Mouse (Mus musculus): ENCODE results near the gene Pde9a. TPM values are rescaled to one million over a fixed set of nuclear protein-coding genes. Genes with fewer than 3 reads are reported as not detected.

The Pde9a gene
- polyA plus RNA-seq, 1 experiment from 2014 or later: 34.5 TPM

GRCm38 (mm10) chr17:31454056-31454455 lies 68.0 kb downstream of the Pde9a start:
- Histone ChIP-seq H3K9ac (ENCODE audit: low read length) (no peak overlapping the region), H3K36me3 (ENCODE audit: control insufficient read depth, insufficient read depth, low read length) (no peaks in the 10 kb centered on the region), H3K27ac (ENCODE audit: low read depth, low read length) (no peak overlapping the region), H3K27me3 (ENCODE audit: control insufficient read depth, insufficient read depth, low read length) (no peaks in the 10 kb centered on the region), H3K4me1 (ENCODE audit: control insufficient read depth, insufficient read depth, low read length) (peaks cover 10% of the 10 kb centered on the region), H3K4me2 (ENCODE audit: low read depth) (no peak overlapping the region), H3K4me3 (ENCODE audit: low read depth, low read length) (no peak overlapping the region), H3K9me3 (ENCODE audit: control insufficient read depth, low read length) (no peaks in the 10 kb centered on the region)
- ATAC-seq (ENCODE audit: insufficient read depth, low FRiP score, low TSS enrichment): no peak
- 84% methylated on average over 9 of the region's 9 CpGs for WGBS
- DNase-seq (ENCODE audit: low spot score): no peak

GRCm38 (mm10) chr17:31456723-31457567 lies 70.9 kb downstream of the Pde9a start:
- H3K9me3 ChIP-seq (ENCODE audit: control insufficient read depth, low read length): no peaks in the 10 kb centered on the region
- H3K4me3 ChIP-seq (ENCODE audit: low read depth, low read length): no peak overlapping the region
- 69% methylated on average over 18 of the region's 18 CpGs for WGBS
- H3K36me3 ChIP-seq (ENCODE audit: control insufficient read depth, insufficient read depth, low read length): no peaks in the 10 kb centered on the region
- no peaks in the 10 kb centered on the region for H3K27me3 ChIP-seq (ENCODE audit: control insufficient read depth, insufficient read depth, low read length)
- no peak overlapping the region for H3K4me2 ChIP-seq (ENCODE audit: low read depth)
- no peak overlapping the region for H3K9ac ChIP-seq (ENCODE audit: low read length)
- H3K4me1 ChIP-seq (ENCODE audit: control insufficient read depth, insufficient read depth, low read length): no peaks in the 10 kb centered on the region
- DNase-seq (ENCODE audit: low spot score): no peak
- no peak overlapping the region for H3K27ac ChIP-seq (ENCODE audit: low read depth, low read length)
- no peak for ATAC-seq (ENCODE audit: insufficient read depth, low FRiP score, low TSS enrichment)

- no peaks in the 10 kb centered on the region for H3K4me1 ChIP-seq (ENCODE audit: control insufficient read depth, insufficient read depth, low read length)
- no peak overlapping the region for H3K4me2 ChIP-seq (ENCODE audit: low read depth)
- no peak overlapping the region for H3K4me3 ChIP-seq (ENCODE audit: low read depth, low read length)
- ATAC-seq (ENCODE audit: insufficient read depth, low FRiP score, low TSS enrichment): no peak
- no peaks in the 10 kb centered on the region for H3K9me3 ChIP-seq (ENCODE audit: control insufficient read depth, low read length)
- H3K36me3 ChIP-seq (ENCODE audit: control insufficient read depth, insufficient read depth, low read length): no peaks in the 10 kb centered on the region
- DNase-seq (ENCODE audit: low spot score): no peak
- H3K27ac ChIP-seq (ENCODE audit: low read depth, low read length): no peak overlapping the region
- H3K9ac ChIP-seq (ENCODE audit: low read length): no peak overlapping the region
- 78% methylated on average over 4 of the region's 4 CpGs for WGBS
- no peaks in the 10 kb centered on the region for H3K27me3 ChIP-seq (ENCODE audit: control insufficient read depth, insufficient read depth, low read length)
Observed at GRCm38 (mm10) chr17:31460416-31460815, 74.4 kb downstream of the Pde9a start.

- H3K4me1 ChIP-seq (ENCODE audit: control insufficient read depth, insufficient read depth, low read length): no peaks in the 10 kb centered on the region
- H3K4me3 ChIP-seq (ENCODE audit: low read depth, low read length): no peak overlapping the region
- no peak for DNase-seq (ENCODE audit: low spot score)
- H3K36me3 ChIP-seq (ENCODE audit: control insufficient read depth, insufficient read depth, low read length): no peaks in the 10 kb centered on the region; the same call in 1 of the 2 replicates
- no peak overlapping the region for H3K4me2 ChIP-seq (ENCODE audit: low read depth)
- no peaks in the 10 kb centered on the region for H3K9me3 ChIP-seq (ENCODE audit: control insufficient read depth, low read length)
- ATAC-seq (ENCODE audit: insufficient read depth, low FRiP score, low TSS enrichment): no peak
- H3K9ac ChIP-seq (ENCODE audit: low read length): no peak overlapping the region
- H3K27ac ChIP-seq (ENCODE audit: low read depth, low read length): no peak overlapping the region
- WGBS: 83% methylated on average over 2 of the region's 2 CpGs
- H3K27me3 ChIP-seq (ENCODE audit: control insufficient read depth, insufficient read depth, low read length): no peaks in the 10 kb centered on the region
Observed at GRCm38 (mm10) chr17:31462506-31462905, 76.5 kb downstream of the Pde9a start.

- WGBS: 80% methylated on average over 3 of the region's 3 CpGs
- no peak for DNase-seq (ENCODE audit: low spot score)
Observed at GRCm38 (mm10) chr17:31466854-31467253, 80.8 kb downstream of the Pde9a start.

GRCm38 (mm10) chr17:31468496-31468895 lies 82.5 kb downstream of the Pde9a start:
- Histone ChIP-seq H3K4me2 (ENCODE audit: low read depth) (no peak overlapping the region), H3K4me3 (ENCODE audit: low read depth, low read length) (no peak overlapping the region), H3K36me3 (ENCODE audit: control insufficient read depth, insufficient read depth, low read length) (peaks cover 6% of the 10 kb centered on the region), H3K4me1 (ENCODE audit: control insufficient read depth, insufficient read depth, low read length) (no peaks in the 10 kb centered on the region), H3K27me3 (ENCODE audit: control insufficient read depth, insufficient read depth, low read length) (no peaks in the 10 kb centered on the region), H3K9ac (ENCODE audit: low read length) (no peak overlapping the region), H3K27ac (ENCODE audit: low read depth, low read length) (no peak overlapping the region), H3K9me3 (ENCODE audit: control insufficient read depth, low read length) (no peaks in the 10 kb centered on the region)
- DNase-seq (ENCODE audit: low spot score): no peak
- no peak for ATAC-seq (ENCODE audit: insufficient read depth, low FRiP score, low TSS enrichment)
- 68% methylated on average over 5 of the region's 5 CpGs for WGBS

More at GRCm38 (mm10) chr17:31466854-31467253, 80.8 kb downstream of the Pde9a start:
- Histone ChIP-seq H3K9me3 (ENCODE audit: control insufficient read depth, low read length) (no peaks in the 10 kb centered on the region), H3K9ac (ENCODE audit: low read length) (no peak overlapping the region), H3K4me1 (ENCODE audit: control insufficient read depth, insufficient read depth, low read length) (no peaks in the 10 kb centered on the region), H3K4me3 (ENCODE audit: low read depth, low read length) (no peak overlapping the region), H3K27ac (ENCODE audit: low read depth, low read length) (no peak overlapping the region), H3K4me2 (ENCODE audit: low read depth) (no peak overlapping the region), H3K27me3 (ENCODE audit: control insufficient read depth, insufficient read depth, low read length) (no peaks in the 10 kb centered on the region), H3K36me3 (ENCODE audit: control insufficient read depth, insufficient read depth, low read length) (peaks cover 6% of the 10 kb centered on the region)
- ATAC-seq (ENCODE audit: insufficient read depth, low FRiP score, low TSS enrichment): no peak

GRCm38 (mm10) chr17:31470766-31471418 lies 84.9 kb downstream of the Pde9a start:
- H3K27me3 ChIP-seq (ENCODE audit: control insufficient read depth, insufficient read depth, low read length): no peaks in the 10 kb centered on the region
- ATAC-seq (ENCODE audit: insufficient read depth, low FRiP score, low TSS enrichment) (0 out of 2 replicates have a peak, but pooled peaks have one; percentile 13), DNase-seq (ENCODE audit: low spot score) (peak; percentile 53)
- no peak overlapping the region for H3K9ac ChIP-seq (ENCODE audit: low read length)
- H3K9me3 ChIP-seq (ENCODE audit: control insufficient read depth, low read length): no peaks in the 10 kb centered on the region
- H3K36me3 ChIP-seq (ENCODE audit: control insufficient read depth, insufficient read depth, low read length): peaks cover 6% of the 10 kb centered on the region
- H3K4me2 ChIP-seq (ENCODE audit: low read depth): no peak overlapping the region
- H3K4me3 ChIP-seq (ENCODE audit: low read depth, low read length): no peak overlapping the region
- WGBS: 57% methylated on average over 5 of the region's 5 CpGs
- no peak overlapping the region for H3K27ac ChIP-seq (ENCODE audit: low read depth, low read length)
- no peaks in the 10 kb centered on the region for H3K4me1 ChIP-seq (ENCODE audit: control insufficient read depth, insufficient read depth, low read length)

GRCm38 (mm10) chr17:31474388-31474787 lies 88.4 kb downstream of the Pde9a start:
- no peaks in the 10 kb centered on the region for H3K4me1 ChIP-seq (ENCODE audit: control insufficient read depth, insufficient read depth, low read length)
- H3K4me2 ChIP-seq (ENCODE audit: low read depth): no peak overlapping the region
- 84% methylated on average over 6 of the region's 6 CpGs for WGBS
- H3K4me3 ChIP-seq (ENCODE audit: low read depth, low read length): no peak overlapping the region
- DNase-seq (ENCODE audit: low spot score): no peak
- ATAC-seq (ENCODE audit: insufficient read depth, low FRiP score, low TSS enrichment): no peak
- peaks cover 2% of the 10 kb centered on the region; the same call in 1 of the 2 replicates for H3K36me3 ChIP-seq (ENCODE audit: control insufficient read depth, insufficient read depth, low read length)
- no peak overlapping the region for H3K27ac ChIP-seq (ENCODE audit: low read depth, low read length)
- no peaks in the 10 kb centered on the region for H3K9me3 ChIP-seq (ENCODE audit: control insufficient read depth, low read length)
- H3K9ac ChIP-seq (ENCODE audit: low read length): no peak overlapping the region
- no peaks in the 10 kb centered on the region for H3K27me3 ChIP-seq (ENCODE audit: control insufficient read depth, insufficient read depth, low read length)

All from neural tube, embryonic 11.5 days (tissue).